Comparison of ENCODE assay signal across 9 mouse cellular contexts in genomic region chr2:94246180-94246611, GRCm38 (mm10).
A peak's percentile ranks its signal among the peaks of the same experiment; 100 is the strongest.
DNase-seq lines count a peak whose midpoint lies in the region; ATAC-seq and TF ChIP-seq lines count a peak whose summit lies in the region.
"Had no signal": no experiment of that assay in that cellular context is flagged by ENCODE, and none has a peak within 500 bp of the region (broad histone marks: within the 10 kb centered on the region; RNA-seq: fewer than 3 reads in every experiment).

No protein-coding gene starts in this region.

- no peaks in the 10 kb centered on the region for H3K36me3 ChIP-seq in neural tube, embryonic 11.5 days (ENCODE audit: control insufficient read depth, insufficient read depth, low read length)
- no peaks in the 10 kb centered on the region for H3K36me3 ChIP-seq in hindbrain, embryonic 15.5 days

- DNase-seq in cerebellum, adult 11-12 months: peak; percentile 52
- DNase-seq in neural tube, embryonic 11.5 days (ENCODE audit: low spot score): no peak
- DNase-seq in neural tube, embryonic 10.5 days (ENCODE audit: extremely low spot score, low spot score): no peak
- no peak for DNase-seq in urinary bladder, postnatal 36 days (ENCODE audit: low spot score in 2 of 2)
- DNase-seq in ovary, adult 18-20 months (ENCODE audit: low spot score): no peak
- DNase-seq: lung, postnatal 4 days had no signal

- TF ChIP-seq POLR2A in olfactory bulb, adult 2 months (IDR thresholded peaks at IDR 0.05; ENCODE audit: insufficient read depth, low read depth, low read length): no peak

- TF ChIP-seq CTCF in olfactory bulb, adult 2 months (IDR thresholded peaks at IDR 0.05; ENCODE audit: insufficient read depth, low read depth, low read length): no peak

- H3K9me3 ChIP-seq in neural tube, embryonic 11.5 days (ENCODE audit: control insufficient read depth, low read length): no peaks in the 10 kb centered on the region
- H3K9me3 ChIP-seq in hindbrain, embryonic 15.5 days: no peaks in the 10 kb centered on the region

- H3K4me1 ChIP-seq in neural tube, embryonic 11.5 days (ENCODE audit: control insufficient read depth, insufficient read depth, low read length): peaks cover 7% of the 10 kb centered on the region; the same call in 1 of the 2 replicates
- H3K4me1 ChIP-seq in hindbrain, embryonic 15.5 days (replicated peaks): peaks cover 70% of the 10 kb centered on the region
- peaks cover 33% of the 10 kb centered on the region for H3K4me1 ChIP-seq in olfactory bulb, adult 2 months (ENCODE audit: control insufficient read depth, insufficient read depth, low read length)

- peak overlapping the region; percentile 61 for H3K4me2 ChIP-seq in neural tube, embryonic 11.5 days (ENCODE audit: low read depth)
- peak overlapping the region; percentile 96 for H3K4me2 ChIP-seq in hindbrain, embryonic 15.5 days

- ATAC-seq in cerebellum, adult (ENCODE audit: insufficient number of reproducible peaks, low FRiP score, low TSS enrichment): no peak
- ATAC-seq in neural tube, embryonic 11.5 days (ENCODE audit: insufficient read depth, low FRiP score, low TSS enrichment): no peak
- ATAC-seq in hindbrain, embryonic 15.5 days (ENCODE audit: low FRiP score, low read depth): 0 out of 2 replicates have a peak, but pooled peaks have one; percentile 1

- no peak overlapping the region for H3K27ac ChIP-seq in neural tube, embryonic 11.5 days (ENCODE audit: low read depth, low read length)
- H3K27ac ChIP-seq in hindbrain, embryonic 15.5 days (replicated peaks): peak overlapping the region; percentile 97
- H3K27ac ChIP-seq in olfactory bulb, adult 2 months (ENCODE audit: insufficient read depth, low read depth, low read length): peak overlapping the region; percentile 83

- peaks cover 64% of the 10 kb centered on the region for H3K27me3 ChIP-seq in neural tube, embryonic 11.5 days (ENCODE audit: control insufficient read depth, insufficient read depth, low read length)
- peaks cover 24% of the 10 kb centered on the region for H3K27me3 ChIP-seq in hindbrain, embryonic 15.5 days

- no peak overlapping the region for H3K9ac ChIP-seq in neural tube, embryonic 11.5 days (ENCODE audit: low read length)
- peak overlapping the region; percentile 70 for H3K9ac ChIP-seq in hindbrain, embryonic 15.5 days

- WGBS in neural tube, embryonic 11.5 days: 42% methylated on average over 9 of the region's 9 CpGs
- 33% methylated on average over 9 of the region's 9 CpGs for WGBS in hindbrain, embryonic 15.5 days
- WGBS in olfactory bulb, adult 2 months: 9% methylated on average over 9 of the region's 9 CpGs

- peak overlapping the region; percentile 31; the same call in 1 of the 2 replicates for H3K4me3 ChIP-seq in neural tube, embryonic 11.5 days (ENCODE audit: low read depth, low read length)
- peak overlapping the region; percentile 55 for H3K4me3 ChIP-seq in hindbrain, embryonic 15.5 days
- H3K4me3 ChIP-seq in olfactory bulb, adult 2 months (ENCODE audit: insufficient read depth, low read depth, low read length): peak overlapping the region; percentile 46; the same call in 1 of the 2 replicates
